Mouse (Mus musculus): ENCODE measurements around the gene Lcor.
A peak's percentile ranks its signal among the peaks of the same experiment; 100 is the strongest.

The Lcor gene

DNA sequence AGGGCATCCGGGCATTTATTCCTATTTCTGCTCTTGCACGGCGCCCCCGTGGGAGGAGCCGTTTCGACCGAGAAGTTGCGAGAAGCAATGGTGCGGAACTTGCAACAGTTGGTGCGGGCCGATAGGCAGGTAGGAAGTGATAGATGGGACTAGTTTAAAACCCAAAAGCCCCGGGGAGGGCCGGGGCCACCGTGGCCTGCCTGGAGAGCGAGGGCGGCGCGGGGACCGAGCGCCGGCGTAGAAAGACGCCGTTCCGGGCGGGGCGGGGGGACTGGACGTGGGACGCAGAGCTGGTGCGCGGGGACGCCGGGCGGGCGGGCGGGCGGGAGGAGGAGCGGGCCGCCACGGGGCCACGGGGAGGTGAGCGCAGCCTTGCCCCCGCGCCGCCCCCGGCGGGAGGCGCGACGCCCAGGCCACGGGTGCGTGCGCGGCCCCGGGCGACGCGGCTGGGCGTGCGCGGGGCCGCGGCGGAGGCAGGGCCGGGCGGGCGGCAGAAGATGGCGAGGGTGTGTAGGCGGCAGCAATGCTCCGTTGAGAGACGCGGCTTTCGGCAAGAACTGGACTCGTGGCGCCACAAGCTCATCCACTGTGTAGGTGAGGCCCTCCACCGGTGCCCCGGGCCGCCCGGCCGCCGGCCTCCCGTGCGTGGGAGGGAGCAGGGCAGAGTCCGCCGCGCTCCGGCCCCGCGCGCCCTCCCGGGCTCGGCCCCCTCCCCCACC lies at the start of gene Lcor:
Gene Lcor, plus strand, starts transcription at position 448 of the 719 bp plus-strand sequence.
- peak; percentile 74 to 82 for DNase-seq (ENCODE audit: low spot score in 2 of 2)

DNA sequence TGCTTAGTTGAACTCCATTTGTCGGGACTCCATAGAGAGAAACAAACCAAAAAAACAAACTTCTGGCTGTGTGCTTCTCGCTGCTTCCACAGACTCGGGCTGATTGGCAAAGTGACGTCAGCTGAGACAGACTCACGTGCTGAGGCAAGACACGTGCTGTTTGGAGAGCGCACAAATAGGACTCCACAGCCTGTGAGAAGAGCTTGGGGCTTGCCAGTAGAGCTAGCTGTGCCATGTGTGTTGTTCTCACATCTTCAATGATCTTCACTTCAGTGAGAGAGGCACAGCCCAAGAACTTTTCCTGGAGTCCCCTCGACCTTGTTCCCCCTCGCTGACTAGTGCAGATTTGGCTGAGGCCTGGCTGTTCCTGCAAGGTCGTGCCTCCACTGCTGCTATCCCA lies 47.1 kb upstream of the Lcor start:
- peak in 1 of 2 experiments; percentile 38 for DNase-seq (ENCODE audit: low spot score in 2 of 2)

DNA sequence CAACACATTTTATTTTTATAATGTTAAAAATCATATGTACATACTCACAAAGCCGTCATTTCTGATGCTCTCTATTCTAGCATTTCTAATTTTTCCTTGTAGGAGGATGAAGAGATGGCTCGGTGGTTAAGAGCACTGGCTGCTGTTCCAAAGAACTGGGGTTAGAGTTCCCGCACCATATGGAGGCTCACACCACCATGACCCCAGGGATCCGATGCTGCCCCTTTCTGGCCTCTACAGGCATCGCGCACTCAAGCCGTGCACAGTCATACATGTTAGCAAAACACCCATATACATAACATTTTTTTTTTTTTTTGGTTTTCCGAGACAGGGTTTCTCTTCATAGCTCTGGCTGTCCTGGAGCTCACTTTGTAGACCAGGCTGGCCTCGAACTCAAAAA lies 46.0 kb upstream of the Lcor start:
- no peak for DNase-seq (ENCODE audit: low spot score in 2 of 2)

DNA sequence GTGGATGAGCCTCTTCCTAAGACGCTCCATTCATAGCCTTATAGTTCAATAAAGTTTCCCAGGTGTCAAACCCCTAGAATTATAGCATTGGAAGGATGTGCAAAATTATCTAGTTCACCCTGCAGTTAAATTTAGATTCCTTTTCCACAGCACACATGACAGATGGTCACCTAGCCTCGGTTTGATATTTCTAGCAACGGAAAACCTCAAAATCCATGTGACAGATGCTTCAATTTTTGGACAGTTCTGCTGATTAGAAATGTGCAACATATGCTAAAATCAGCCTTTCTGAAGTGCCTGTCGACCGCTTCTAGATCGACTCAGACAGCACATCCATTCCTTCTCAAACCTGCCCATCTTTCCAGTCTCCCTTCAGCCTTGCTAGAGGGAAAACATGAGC lies 43.5 kb upstream of the Lcor start:
- DNase-seq (ENCODE audit: low spot score in 2 of 2): no peak

DNA sequence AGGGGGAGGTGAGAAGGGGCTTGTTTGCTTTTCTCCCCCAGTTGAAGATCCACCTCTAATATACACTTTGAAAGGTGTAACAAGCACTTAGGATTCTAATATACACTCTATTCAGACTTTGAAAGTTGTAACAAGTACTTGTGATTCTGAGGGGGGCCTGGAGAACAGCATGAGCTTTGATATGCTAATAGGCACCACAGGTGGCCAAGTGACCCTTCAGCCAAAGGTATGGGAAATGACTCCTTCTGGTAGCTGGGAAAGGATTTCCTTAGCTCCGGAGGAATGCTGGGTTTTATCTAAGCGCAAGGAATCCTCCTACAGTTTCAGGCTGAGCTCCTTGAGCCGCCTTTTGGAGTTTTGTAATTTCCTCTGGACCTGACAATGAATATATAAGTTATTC lies 41.0 kb upstream of the Lcor start:
- DNase-seq (ENCODE audit: low spot score in 2 of 2): no peak

DNA sequence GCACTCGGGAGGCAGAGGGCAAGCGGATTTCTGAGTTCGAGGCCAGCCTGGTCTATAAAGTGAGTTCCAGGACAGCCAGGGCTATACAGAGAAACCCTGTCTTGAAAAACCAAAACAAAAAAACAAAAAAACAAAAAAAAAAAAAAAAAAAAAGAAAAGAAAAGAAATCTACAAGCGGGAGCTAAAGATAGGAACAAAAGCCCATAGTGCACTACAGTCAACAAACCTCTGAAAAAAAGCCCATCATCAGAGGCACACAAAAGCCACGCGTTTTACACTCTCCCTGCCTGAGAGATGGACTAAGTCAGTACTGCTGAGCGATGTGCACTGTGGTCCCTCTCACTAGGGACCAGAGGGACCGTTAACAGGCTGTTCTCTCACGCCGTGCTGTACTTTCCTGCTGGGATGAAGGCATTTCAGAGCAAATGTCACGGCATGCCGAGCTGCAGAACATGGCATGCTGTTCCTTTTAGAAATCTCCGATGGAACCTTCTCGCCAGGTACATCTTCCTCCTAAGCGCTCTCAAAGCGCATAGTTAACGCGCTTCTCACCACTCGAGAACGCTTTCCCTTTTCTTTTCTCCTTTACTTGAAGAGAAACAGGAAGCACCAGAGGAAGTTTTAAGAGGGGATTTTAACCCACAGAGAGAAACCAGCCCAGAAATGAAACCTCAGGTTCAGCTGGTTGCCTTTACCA lies 40.4 kb upstream of the Lcor start:
- DNase-seq (ENCODE audit: low spot score in 2 of 2): no peak

DNA sequence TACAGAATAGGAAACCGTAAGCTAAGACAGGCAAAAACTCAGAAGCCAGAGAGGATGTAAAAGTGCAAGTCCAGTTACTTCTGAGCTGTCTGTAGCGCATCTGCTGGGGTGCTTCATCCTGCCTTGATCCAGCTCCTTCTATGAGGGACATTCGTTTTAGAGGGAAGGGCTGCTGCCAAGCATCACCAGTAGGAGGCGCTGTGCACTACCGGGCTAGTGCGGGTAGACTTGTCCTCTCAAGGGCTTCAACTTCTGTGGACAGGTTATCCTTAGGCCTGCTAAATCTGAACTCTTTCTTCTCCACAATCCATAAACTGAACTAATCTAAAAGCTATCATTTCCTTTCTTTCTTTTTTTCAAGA lies 39.8 kb upstream of the Lcor start:
- peak in 1 of 2 experiments; percentile 69 for DNase-seq (ENCODE audit: low spot score in 2 of 2)

DNA sequence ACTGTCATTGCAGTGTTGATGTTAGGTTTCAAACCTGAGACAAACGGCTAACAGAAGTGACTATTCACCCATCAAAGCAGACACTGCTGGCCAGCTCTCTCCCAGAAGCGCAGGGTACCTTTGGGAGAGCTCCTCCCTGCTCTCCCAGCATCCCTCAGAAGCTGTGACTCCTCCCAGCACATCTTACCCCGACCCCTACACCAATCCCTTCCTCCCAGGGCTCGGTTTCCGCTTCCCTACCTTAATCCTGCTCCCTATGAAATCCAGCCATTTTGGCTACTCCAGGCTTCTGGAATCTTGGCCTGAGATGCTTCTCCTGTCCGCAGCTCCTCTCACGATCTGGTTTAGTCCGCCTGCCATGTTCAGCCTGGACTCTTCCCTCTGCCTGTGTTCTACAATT lies 37.9 kb upstream of the Lcor start:
- DNase-seq (ENCODE audit: low spot score in 2 of 2): no peak

DNA sequence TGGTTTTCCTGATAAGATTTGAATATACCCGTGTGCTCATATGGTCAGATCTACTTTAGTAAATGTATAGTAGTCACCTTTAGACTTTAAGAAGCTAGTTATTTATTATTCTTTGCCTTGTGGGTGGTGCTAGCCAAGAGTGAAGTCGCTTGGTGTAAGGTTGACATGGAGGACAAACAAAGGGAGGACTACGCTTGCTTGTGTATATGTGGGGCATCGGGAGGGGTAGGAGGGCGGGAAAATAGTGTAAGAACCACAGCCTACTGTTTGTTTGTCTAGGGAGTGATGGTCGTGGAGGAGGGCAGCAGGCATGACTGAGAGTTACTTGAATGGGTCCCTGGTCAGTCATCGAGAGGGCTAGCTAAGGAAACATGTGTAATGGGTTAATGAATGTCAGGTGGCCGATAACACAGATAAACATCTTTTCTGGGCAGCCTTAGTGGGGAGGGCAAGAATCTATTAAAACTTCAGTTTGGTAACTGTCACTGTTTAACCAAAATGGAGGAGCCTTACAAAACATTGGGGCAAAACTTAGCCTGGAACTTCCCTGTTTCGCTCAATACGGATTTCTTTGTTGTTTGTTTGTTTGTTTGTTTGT lies 37.3 kb upstream of the Lcor start:
- DNase-seq (ENCODE audit: low spot score in 2 of 2): no peak

DNA sequence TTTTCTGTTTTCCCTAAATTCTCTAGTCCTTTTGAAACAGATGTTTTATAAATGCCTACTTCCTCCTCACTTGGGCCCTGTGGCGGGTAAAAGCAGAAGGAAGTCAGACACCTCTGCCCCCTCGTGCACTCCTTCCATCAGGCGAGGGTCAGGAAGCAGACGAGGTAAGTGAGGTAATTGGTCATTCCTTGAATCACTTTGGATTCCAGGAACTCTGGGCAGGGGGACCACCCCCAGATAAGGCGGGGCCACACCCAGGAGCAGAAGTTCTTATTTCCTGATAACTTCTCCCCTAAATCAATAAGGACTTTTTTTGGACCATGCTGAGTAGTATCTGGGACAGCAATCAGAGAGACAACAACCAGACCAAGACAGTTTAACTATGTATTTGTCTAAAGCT lies 36.7 kb upstream of the Lcor start:
- no peak for DNase-seq (ENCODE audit: low spot score in 2 of 2)

DNA sequence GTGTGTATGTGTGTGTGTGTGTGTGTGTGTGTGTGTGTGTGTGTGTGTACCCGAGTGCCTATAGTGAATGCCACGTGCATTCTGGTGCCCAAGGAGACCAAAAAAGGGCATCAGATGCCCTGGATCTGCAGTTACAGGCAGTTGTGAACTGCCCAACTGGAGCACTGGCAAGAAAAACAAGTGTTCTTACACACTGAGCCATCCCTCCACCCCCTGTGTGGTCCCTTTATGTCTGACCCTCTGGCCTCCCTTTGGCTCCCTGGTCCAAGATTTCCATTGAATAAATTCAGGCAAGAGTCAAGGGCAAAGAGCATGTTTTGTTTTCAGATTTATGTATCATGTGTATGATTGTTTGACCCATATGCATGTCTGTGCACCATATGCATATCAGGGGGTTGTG lies 35.3 kb upstream of the Lcor start:
- DNase-seq (ENCODE audit: low spot score in 2 of 2): no peak

DNA sequence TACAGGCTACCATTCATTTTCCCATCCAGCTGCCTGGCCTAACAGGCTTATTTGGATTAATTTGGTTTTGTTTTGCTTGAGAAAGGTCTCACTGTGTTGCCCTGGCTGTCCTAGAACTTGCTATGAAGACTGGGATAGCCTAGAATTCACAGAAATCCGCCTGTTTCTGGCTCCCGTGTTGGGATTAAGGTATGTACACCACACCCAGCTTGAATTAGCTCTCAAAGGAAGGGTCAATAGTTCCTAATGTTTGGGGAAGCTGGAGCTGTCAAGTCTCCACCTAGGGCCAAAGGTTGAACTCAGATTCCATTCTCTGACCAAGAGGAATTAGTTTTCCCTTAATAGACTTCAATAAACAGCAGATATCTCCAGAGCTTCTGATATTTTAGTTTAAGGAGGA lies 34.7 kb upstream of the Lcor start:
- no peak for DNase-seq (ENCODE audit: low spot score in 2 of 2)

DNA sequence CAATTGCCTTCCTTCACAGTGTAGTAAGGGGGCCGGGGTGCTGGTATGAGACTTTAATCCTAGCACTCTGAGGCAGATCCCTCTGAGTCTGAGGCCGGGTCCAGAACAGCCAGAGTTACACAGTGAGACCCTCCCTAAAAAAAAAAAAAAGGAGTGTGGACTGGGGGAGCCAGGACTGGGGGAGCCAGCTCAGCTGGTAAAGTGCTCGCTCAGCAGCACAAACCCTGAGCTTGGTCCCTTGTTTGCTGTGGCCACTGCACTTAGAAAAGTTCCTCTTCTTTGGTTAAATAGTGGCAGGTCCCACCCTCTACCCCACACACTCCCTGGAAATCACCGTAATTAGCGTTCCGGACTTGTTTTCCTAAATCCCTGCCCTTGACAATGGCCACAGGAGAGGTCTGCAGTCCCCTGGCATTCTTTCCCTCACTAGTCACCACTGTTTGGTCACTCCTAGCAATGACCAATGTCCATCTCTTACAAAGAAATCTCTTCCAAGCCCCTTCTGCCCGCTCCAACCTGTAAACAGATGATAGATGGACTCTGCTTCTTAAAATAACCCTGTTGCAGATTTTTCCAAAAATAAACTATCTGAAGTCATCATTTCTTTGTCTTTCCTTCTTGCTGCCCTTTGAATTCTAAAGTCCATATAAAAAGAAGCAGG lies 32.9 kb upstream of the Lcor start:
- no peak for DNase-seq (ENCODE audit: low spot score in 2 of 2)

DNA sequence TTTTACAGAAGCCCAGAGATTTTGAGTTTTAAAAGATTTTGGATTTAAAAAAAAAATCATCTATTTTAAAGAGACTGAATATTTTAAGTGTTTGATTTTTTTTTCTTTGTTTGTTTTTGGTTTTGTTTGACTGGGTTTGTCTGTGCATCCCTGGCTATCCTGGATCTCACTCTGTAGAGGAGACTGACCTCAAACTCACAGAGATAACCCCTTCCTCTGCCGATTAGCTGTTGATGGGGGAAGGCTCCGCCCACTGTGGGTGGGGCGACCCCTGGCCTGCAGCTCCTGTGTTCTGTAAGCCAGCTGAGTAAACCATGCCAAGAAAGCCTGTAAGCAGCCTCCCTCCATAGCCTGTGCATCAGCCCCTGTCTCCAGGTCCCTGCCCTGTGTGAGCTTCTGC lies 30.3 kb upstream of the Lcor start:
- DNase-seq (ENCODE audit: low spot score in 2 of 2): no peak

DNA sequence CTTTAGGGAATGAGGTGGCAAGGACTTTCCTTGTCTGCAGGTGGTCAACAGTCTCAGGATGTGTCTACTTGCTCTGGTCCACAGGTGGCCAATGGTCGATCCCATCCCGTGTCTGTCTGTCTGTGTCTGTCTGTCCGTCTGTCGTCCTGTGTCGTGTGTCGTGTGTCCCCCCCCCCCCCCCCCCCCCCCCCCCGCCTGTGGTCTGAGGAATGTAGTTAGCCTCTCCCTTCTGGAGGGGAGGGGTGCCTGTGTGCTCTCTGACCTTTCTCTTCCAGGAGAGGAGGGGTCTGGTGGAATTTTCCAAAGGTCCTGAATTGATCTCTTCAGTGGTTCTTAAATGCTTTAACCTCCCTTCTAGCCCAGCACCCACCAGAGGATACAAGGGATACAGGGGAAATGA lies 27.8 kb upstream of the Lcor start:
- no peak for DNase-seq (ENCODE audit: low spot score in 2 of 2)

DNA sequence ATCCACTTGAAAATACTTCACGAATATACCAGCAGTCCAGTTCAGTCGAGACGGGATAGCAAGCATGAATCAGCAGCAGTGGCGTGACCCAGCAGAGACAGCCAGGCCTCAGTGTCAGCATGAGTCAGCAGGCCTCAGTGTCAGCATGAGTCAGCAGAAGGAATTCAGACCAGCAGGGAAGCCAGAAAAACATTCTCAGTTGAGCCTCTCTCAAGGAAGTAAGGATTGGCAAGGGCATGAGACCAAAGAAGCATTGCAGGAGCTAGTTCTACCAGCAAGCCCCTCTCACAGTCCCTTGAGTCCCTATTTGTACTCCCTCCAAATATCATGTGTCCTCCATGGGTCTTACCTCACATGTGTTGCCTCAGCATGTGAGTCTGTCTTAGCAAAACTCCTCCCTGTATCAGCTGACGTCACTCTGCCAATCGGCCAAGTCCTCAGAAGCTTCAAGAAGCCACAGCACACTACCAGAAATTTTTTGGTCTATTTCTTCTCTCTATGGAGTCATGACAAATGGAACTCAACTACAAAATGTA lies 27.3 kb upstream of the Lcor start:
- no peak for DNase-seq (ENCODE audit: low spot score in 2 of 2)

DNA sequence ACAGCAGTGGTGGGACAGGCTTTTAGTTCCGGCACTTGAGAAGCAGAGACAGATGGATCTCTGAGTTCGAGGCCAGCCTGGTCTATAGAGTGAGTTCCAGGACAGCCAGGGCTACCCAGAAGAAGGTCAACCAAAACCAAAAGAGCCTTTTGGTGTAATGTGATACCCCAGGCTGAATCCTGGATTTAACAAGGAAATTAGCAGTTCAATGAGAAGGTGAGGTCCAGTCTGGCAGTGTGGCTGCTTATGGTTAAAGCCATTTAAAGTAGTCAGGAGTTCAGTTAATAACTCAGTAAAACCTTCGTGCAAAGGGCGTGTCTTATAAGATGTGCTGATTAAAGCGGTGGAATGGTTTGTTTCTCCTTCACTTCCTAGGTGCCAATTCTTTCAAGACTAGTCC lies 25.3 kb upstream of the Lcor start:
- no peak for DNase-seq (ENCODE audit: low spot score in 2 of 2)

DNA sequence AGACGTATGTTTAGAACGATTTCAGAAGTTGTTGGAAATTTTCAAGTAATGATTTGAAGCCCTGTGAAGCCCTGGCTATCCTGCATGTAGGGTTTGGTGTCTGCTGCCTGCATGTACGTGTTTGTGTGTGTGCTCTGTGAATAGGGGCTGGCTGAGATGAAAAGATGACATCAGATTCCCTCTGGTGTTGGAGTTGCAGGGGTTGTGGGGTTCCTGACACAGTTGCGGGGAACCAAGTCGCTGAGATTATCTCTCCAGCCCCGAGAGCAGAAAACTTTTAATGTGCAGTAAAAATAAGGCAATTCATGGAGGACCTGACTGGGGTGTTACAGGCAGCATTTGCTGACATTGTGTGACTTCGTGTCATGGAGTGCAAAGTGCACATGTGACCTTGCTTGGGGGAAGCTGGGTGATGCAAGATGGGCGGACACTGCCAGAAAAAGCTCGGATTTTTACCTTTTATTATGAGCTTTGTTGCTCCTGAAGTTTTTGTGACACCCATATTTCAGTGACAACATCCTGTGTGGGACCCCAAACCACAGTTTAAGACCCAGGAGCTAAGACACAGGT lies 20.2 kb upstream of the Lcor start:
- no peak for DNase-seq (ENCODE audit: low spot score in 2 of 2)

DNA sequence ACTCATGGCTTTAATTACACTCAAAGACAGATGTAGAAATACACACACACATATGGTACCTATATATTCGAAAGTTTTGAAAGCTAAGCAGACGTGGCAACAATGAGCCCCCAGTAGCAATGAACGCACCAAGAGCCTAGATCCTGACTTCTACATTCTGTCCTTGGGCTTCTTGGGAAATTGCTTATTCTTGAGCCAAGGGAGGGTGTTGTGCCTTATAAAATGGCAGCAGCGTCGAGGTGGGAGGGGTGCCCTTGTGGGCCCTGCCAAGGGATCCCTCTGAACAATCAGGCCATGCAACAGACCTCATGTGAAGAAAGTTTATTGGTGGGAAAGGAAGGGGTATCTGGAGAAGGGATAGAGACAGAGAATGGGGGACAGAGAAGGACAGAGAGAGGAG lies 18.6 kb upstream of the Lcor start:
- peak in 1 of 2 experiments; percentile 19 for DNase-seq (ENCODE audit: low spot score in 2 of 2)

DNA sequence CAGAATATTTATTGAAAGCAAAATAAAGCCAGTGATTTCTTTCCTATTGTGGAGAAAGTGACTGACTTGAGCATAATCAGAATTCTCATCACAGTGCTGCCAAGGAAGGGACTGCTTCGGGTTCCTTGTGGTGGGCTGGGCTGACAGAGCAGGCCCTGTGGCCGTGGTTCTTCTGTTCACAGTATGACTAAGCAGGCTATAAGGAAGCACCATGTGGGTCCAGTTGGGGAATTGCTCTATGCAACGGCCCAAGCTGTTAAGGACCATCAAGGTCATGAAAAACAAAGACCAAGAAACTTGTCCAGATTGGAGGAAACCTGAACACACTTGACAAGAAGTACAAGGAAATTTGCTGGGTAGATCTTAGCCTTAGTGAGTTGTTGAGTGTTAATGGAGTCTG lies 16.0 kb upstream of the Lcor start:
- DNase-seq (ENCODE audit: low spot score in 2 of 2): no peak

DNA sequence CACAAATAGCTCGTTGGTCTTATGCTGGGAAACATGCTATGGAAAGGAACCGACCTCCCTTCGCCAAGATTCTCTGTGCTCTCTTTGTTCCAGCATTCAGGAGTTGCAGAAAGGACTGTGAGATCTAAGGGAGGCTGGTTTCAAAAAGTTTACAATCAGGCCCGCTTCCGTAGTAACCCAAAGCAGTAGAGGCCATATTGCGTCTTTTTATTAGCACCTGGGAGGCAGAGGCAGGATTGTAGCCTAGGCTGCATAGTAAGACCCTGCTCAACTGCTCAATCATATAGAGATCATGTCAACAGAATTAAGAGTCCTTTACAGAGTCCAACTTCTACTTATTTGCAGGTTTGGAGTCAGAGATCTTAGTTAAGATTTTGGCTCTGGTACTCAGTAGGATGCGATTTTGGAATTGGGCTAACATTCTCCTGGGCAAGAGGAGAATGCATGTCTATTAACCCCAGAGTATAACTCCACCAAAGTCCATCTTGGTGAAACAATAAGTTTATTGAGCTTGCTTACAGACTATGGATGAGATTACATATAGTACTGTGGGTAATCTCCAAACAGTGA lies 8.8 kb upstream of the Lcor start:
- no peak for DNase-seq (ENCODE audit: low spot score in 2 of 2)

DNA sequence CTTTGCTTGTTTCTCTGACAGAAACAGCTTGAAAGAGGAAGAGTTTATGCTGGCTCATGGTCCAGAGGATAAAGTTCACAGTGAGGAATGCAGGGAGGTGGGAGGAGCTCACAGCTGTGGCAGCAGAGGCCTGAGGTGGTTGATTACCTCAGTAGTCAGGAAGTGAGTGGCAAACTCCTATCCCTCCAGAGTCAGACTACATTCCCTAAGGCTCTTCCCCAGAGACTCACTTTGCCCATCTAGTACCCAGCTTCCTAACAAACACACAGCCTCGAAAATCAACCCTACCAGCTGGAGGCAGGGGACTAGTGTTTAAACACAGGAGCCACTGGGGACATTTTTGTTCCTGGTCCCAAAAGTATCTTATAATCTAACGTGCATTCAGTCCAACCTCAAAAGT lies 7.5 kb upstream of the Lcor start:
- no peak for DNase-seq (ENCODE audit: low spot score in 2 of 2)

All from urinary bladder, postnatal 4 days (tissue).